Mouse (Mus musculus) adipose tissue, adult 10 weeks (tissue): Measurements from ENCODE around the gene Rhox4a. TPM values are rescaled to one million over a fixed set of nuclear protein-coding genes. Genes with fewer than 3 reads are reported as not detected.

ENCODE experiments used
- polyA plus RNA-seq: library from polyadenylated mRNA; stranded (reverse); fragments of 350-450 nt; fragmentation: Illumina TruSeq; extraction: RNeasy Lipid Tissue Mini Kit (QIAGEN cat#74804); gene quantifications from one replicate; pipeline ENCODE4 v1.2.3, GENCODE M21; 2014; ENCODE audit warnings: low read depth, low replicate concordance

The Rhox4a gene
- not detected for polyA plus RNA-seq

GRCm38 (mm10) chrX:37265038-37265437 lies at the start of gene Rhox4a:
TSS of gene Rhox4a (plus strand) at chrX:37265338.

GRCm38 (mm10) chrX:37222158-37222557 lies 43.0 kb upstream of the Rhox4a start, which contains the start of gene Rhox1:
TSS of gene Rhox1 (minus strand) at chrX:37222258.

GRCm38 (mm10) chrX:37244676-37245075 lies 20.5 kb upstream of the Rhox4a start, which contains the start of gene Rhox2a:
TSS of gene Rhox2a (plus strand) at chrX:37244976.

GRCm38 (mm10) chrX:37249619-37250018 lies 15.5 kb upstream of the Rhox4a start, which contains the start of gene Rhox3a:
TSS of gene Rhox3a (plus strand) at chrX:37249919.

Other genes with a start within 250 kb of the Rhox4a start
- 0.32 TPM for gene Sowahd, start 216.5 kb upstream of the Rhox4a start, polyA plus RNA-seq
- gene Rpl39, start 179.9 kb upstream of the Rhox4a start, polyA plus RNA-seq: 676 TPM
- gene Upf3b, start 155.0 kb upstream of the Rhox4a start, polyA plus RNA-seq: 35.6 TPM
- 9.2 TPM for gene Nkap, start 138.5 kb upstream of the Rhox4a start, polyA plus RNA-seq
- gene Akap14, start 96.5 kb upstream of the Rhox4a start, polyA plus RNA-seq: 0.27 TPM
- gene Ndufa1, start 74.2 kb upstream of the Rhox4a start, polyA plus RNA-seq: 548 TPM
- gene Rnf113a1, start 74.1 kb upstream of the Rhox4a start, polyA plus RNA-seq: 2.7 TPM
- not detected for gene Gm9, start 54.3 kb upstream of the Rhox4a start, polyA plus RNA-seq
- gene Rhox1, start 43.1 kb upstream of the Rhox4a start, polyA plus RNA-seq: not detected
- gene Rhox2a, start 20.4 kb upstream of the Rhox4a start, polyA plus RNA-seq: not detected
- not detected for gene Rhox3a, start 15.4 kb upstream of the Rhox4a start, polyA plus RNA-seq
- not detected for gene Rhox3a2, start 114.7 kb downstream of the Rhox4a start, polyA plus RNA-seq
- gene Rhox4a2, start 125.5 kb downstream of the Rhox4a start, polyA plus RNA-seq: not detected
- not detected for gene Rhox2b, start 146.7 kb downstream of the Rhox4a start, polyA plus RNA-seq
- gene Rhox4b, start 167.2 kb downstream of the Rhox4a start, polyA plus RNA-seq: not detected
- gene Rhox2c, start 188.3 kb downstream of the Rhox4a start, polyA plus RNA-seq: not detected
- not detected for gene Rhox3c, start 193.2 kb downstream of the Rhox4a start, polyA plus RNA-seq
- not detected for gene Rhox4c, start 215.0 kb downstream of the Rhox4a start, polyA plus RNA-seq
- gene Rhox2d, start 228.1 kb downstream of the Rhox4a start, polyA plus RNA-seq: not detected
- not detected for gene Rhox4d, start 249.0 kb downstream of the Rhox4a start, polyA plus RNA-seq